Mouse (Mus musculus): ENCODE measurements around the gene Arhgef33.

- TF ChIP-seq TAL1 (IDR thresholded peaks at IDR 0.05; ENCODE audit: low read length) (no peak), GATA1 (IDR thresholded peaks at IDR 0.05; ENCODE audit: low read length) (no peak)
Observed at GRCm38 (mm10) chr17:80323658-80324057, 16.5 kb downstream of the Arhgef33 start.
